In the genomic region with DNA sequence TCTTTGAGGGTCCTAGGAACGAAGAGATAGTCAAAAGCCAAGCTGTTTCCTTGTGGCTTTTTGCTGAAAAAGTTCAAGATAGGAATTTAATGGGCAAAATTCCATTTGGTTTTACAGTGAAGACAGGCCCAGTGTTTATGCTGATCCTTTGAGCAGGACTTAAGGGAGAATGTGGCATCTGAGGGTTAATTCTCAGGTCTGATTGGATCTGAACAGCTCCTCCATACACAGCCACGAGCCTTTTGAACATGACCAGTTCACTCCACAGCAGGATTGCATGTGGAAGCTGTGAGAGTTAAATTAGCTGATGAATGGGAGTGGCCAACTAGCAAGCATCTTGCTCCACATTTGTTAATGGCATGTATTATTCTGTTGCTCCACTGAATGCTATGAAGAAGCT, we compare ENCODE assay signal across 11 mouse cellular contexts.
DNase-seq lines count a peak whose midpoint lies in the region; ATAC-seq lines count a peak whose summit lies in the region.
"Had no signal": no experiment of that assay in that cellular context is flagged by ENCODE, and none has a peak within 500 bp of the region (broad histone marks: within the 10 kb centered on the region; RNA-seq: fewer than 3 reads in every experiment).

No protein-coding gene starts in this region.

- no peak overlapping the region for H3K4me2 ChIP-seq in hindbrain, embryonic 11.5 days (replicated peaks; ENCODE audit: low read depth, low read length)
- H3K4me2 ChIP-seq in midbrain, embryonic 11.5 days, result peak overlapping the region; percentile 38; the same call in 1 of the 2 replicates
- H3K4me2 ChIP-seq: liver, embryonic 13.5 days had no signal

- no peak overlapping the region for H3K9ac ChIP-seq in hindbrain, embryonic 11.5 days (ENCODE audit: low read depth, low read length)
- H3K9ac ChIP-seq in midbrain, embryonic 11.5 days (ENCODE audit: low read length), result no peak overlapping the region
- H3K9ac ChIP-seq: liver, embryonic 13.5 days had no signal

- H3K4me3 ChIP-seq in heart, embryonic 10.5 days, result peak overlapping the region; percentile 40; the same call in 1 of the 2 replicates
- no peak overlapping the region for H3K4me3 ChIP-seq in hindbrain, embryonic 11.5 days (ENCODE audit: low read depth, low read length)
- H3K4me3 ChIP-seq in midbrain, embryonic 11.5 days (ENCODE audit: low read depth, low read length), result no peak overlapping the region
- H3K4me3 ChIP-seq: liver, embryonic 13.5 days had no signal

- H3K9me3 ChIP-seq in heart, embryonic 10.5 days, result no peaks in the 10 kb centered on the region
- H3K9me3 ChIP-seq in hindbrain, embryonic 11.5 days (ENCODE audit: control insufficient read depth, low read length), result no peaks in the 10 kb centered on the region
- no peaks in the 10 kb centered on the region; the same call in 1 of the 2 replicates for H3K9me3 ChIP-seq in midbrain, embryonic 11.5 days (ENCODE audit: control insufficient read depth, low read length)
- H3K9me3 ChIP-seq: liver, embryonic 13.5 days had no signal

- H3K27ac ChIP-seq in heart, embryonic 10.5 days, result peak overlapping the region; percentile 70; the same call in 1 of the 2 replicates
- H3K27ac ChIP-seq in hindbrain, embryonic 11.5 days (ENCODE audit: low read depth, low read length), result no peak overlapping the region
- H3K27ac ChIP-seq in midbrain, embryonic 11.5 days (ENCODE audit: low read depth, low read length), result no peak overlapping the region
- H3K27ac ChIP-seq: liver, embryonic 13.5 days had no signal

- intact Hi-C loops in heart, postnatal 25 days (cut with DNase I), result no loop called here

- 19% methylated on average over 2 of the region's 2 CpGs for WGBS in heart, embryonic 10.5 days
- WGBS in hindbrain, embryonic 11.5 days, result 20% methylated on average over 2 of the region's 2 CpGs
- 13% methylated on average over 2 of the region's 2 CpGs for WGBS in midbrain, embryonic 11.5 days

- peaks cover 9% of the 10 kb centered on the region; the same call in 1 of the 2 replicates for H3K4me1 ChIP-seq in heart, embryonic 10.5 days
- 0 out of 2 replicates have a peak, but pooled peaks cover 4% of the 10 kb centered on the region for H3K4me1 ChIP-seq in hindbrain, embryonic 11.5 days (replicated peaks; ENCODE audit: control insufficient read depth, insufficient read depth, low read length)
- H3K4me1 ChIP-seq in midbrain, embryonic 11.5 days (ENCODE audit: control insufficient read depth, insufficient read depth, low read length), result peaks cover 2% of the 10 kb centered on the region; the same call in 1 of the 2 replicates
- H3K4me1 ChIP-seq: liver, embryonic 13.5 days had no signal

- no peaks in the 10 kb centered on the region for H3K36me3 ChIP-seq in heart, embryonic 10.5 days
- no peaks in the 10 kb centered on the region for H3K36me3 ChIP-seq in hindbrain, embryonic 11.5 days (ENCODE audit: control insufficient read depth, insufficient read depth, low read length)
- H3K36me3 ChIP-seq in midbrain, embryonic 11.5 days (ENCODE audit: control insufficient read depth, insufficient read depth, low read length), result no peaks in the 10 kb centered on the region
- H3K36me3 ChIP-seq: liver, embryonic 13.5 days had no signal

- peak; percentile 83 for ATAC-seq in hindbrain, embryonic 11.5 days (ENCODE audit: low FRiP score)
- ATAC-seq in midbrain, embryonic 11.5 days (ENCODE audit: low FRiP score), result peak; percentile 78

- DNase-seq in heart, embryonic 10.5 days (ENCODE audit: low spot score), result no peak
- no peak for DNase-seq in heart, postnatal 25 days (ENCODE audit: low spot score)
- peak; percentile 19 for DNase-seq in embryo, embryonic 11.5 days (ENCODE audit: low read depth, low spot score)
- no peak for DNase-seq in hindbrain, embryonic 11.5 days (ENCODE audit: low spot score)
- peak; percentile 86 for DNase-seq in midbrain, embryonic 11.5 days (ENCODE audit: low spot score, missing footprints)
- no peak for DNase-seq in ovary, postnatal 36 days (ENCODE audit: low spot score)
- DNase-seq in ovary, postnatal 14 days (ENCODE audit: low spot score), result no peak
- DNase-seq in right cerebral cortex, postnatal 4 days, result no peak
- DNase-seq: adrenal gland, postnatal 36 days; gastrocnemius, postnatal 36 days; liver, embryonic 13.5 days had no signal

- no peaks in the 10 kb centered on the region for H3K27me3 ChIP-seq in heart, embryonic 10.5 days (ENCODE audit: insufficient read depth, poor library complexity, severe bottlenecking)
- H3K27me3 ChIP-seq in hindbrain, embryonic 11.5 days (ENCODE audit: control insufficient read depth, insufficient read depth, low read length), result no peaks in the 10 kb centered on the region
- no peaks in the 10 kb centered on the region for H3K27me3 ChIP-seq in midbrain, embryonic 11.5 days (ENCODE audit: control insufficient read depth, insufficient read depth, low read length)
- H3K27me3 ChIP-seq: liver, embryonic 13.5 days had no signal

Comparison
In these comparisons a context has a peak if more than half of its experiments do, and no peak if none do; other contexts are left out.
1. DNase-seq: peak in embryo, embryonic 11.5 days (single experiment) and midbrain, embryonic 11.5 days (single experiment); none in heart, embryonic 10.5 days (single experiment), heart, postnatal 25 days (single experiment), hindbrain, embryonic 11.5 days (single experiment), ovary, postnatal 36 days (single experiment), ovary, postnatal 14 days (single experiment) and right cerebral cortex, postnatal 4 days (single experiment).